Mouse (Mus musculus) spleen, adult 12 weeks (tissue): ENCODE measurements around the gene Sh3pxd2b.

Experiments
- DNase-seq: peaks from one replicate; pipeline ENCODE4 v3.0.0; 2022; ENCODE audit warnings: low spot score

Gene Sh3pxd2b

GRCm38 (mm10) chr11:32373266-32374026, 25.8 kb downstream of the Sh3pxd2b start:
- DNase-seq: no peak

GRCm38 (mm10) chr11:32374027-32374589, 26.5 kb downstream of the Sh3pxd2b start:
- no peak for DNase-seq

GRCm38 (mm10) chr11:32375104-32375535, 27.5 kb downstream of the Sh3pxd2b start:
- no peak for DNase-seq

DNA sequence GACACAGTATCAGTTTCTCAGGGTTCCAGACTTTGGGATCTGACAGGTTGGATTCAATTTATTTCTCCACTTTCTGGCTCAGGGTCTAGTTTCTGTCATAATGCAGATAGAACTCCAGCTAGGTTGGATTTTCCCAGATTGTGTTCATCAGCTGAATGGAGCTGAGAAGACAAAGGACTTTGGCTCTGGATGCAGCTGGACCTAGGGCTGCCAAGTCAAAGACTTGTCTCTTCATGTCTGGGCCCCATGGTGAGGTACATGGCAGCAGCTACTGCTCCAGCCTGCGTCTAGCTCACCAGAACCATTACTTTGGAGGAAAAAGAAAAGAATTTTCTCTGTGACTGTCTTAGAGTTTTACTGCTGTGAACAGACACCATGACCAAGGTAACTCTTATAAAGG, 28.5 kb downstream of the Sh3pxd2b start:
- no peak for DNase-seq

GRCm38 (mm10) chr11:32379910-32380309, 32.3 kb downstream of the Sh3pxd2b start:
- no peak for DNase-seq

- no peak for DNase-seq
Measured at GRCm38 (mm10) chr11:32383341-32384134, 35.9 kb downstream of the Sh3pxd2b start.

- DNase-seq: no peak
Measured at GRCm38 (mm10) chr11:32384135-32384801, 36.6 kb downstream of the Sh3pxd2b start.

DNA sequence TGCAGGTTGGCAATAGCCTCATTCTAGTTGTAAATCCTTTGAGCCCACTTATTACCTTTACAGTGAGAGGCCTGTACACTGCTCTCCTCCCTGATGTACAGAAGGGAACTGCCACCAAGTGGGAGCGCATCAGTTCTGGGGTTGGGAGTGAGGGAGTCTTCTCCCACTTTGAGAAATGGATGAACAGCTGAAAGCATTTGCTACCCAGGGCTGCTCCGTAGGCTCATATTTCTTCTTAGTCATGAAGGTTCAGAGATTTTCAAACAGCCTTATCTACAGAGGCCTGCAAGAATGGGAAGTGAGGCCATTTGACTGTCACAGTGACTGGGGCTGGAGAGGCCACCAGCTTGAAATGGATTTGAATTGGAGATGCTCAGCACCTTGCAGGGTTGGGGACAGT, 38.4 kb downstream of the Sh3pxd2b start:
- DNase-seq: no peak

DNA sequence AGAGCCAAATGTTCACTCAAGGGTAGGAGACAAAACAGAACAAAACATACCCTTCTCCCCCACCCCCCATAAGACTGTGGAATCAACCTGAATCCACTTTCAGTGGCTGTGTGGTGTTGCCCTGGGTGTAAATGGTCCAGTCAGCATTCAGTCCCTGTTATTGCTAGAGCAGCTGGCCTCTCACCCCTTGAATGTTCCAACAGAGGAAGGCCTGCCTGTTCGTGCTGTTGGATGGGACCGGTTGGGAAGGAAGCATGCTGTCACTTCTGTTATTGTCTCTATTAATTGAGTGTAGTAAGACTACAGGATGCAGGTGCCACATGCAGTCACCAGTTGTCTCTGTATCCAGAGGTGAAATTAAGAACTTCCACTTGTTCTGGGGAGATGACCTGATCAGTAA, 40.4 kb downstream of the Sh3pxd2b start:
- no peak for DNase-seq

DNA sequence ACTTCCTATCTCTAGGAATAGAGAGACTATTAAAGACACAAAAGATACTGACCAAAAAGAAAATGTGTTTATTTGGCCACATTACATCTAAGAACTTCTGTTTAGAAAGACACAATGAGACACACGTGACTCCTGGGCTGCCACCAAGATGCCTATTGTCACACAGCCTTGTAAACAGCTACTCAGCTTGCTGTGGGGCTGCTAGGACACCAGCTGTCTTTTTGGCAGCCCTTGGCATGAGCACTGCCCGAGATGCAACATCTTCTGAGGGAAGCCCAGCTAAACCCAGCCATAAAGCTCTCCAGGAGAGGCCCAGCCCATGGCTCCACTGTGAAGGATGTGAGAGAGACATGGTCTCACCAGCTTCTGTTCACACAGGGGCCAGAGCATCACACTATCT, 45.5 kb downstream of the Sh3pxd2b start:
- DNase-seq: no peak

GRCm38 (mm10) chr11:32395791-32396190, 48.2 kb downstream of the Sh3pxd2b start:
- DNase-seq: no peak

- no peak for DNase-seq
Measured at GRCm38 (mm10) chr11:32398446-32398845, 50.8 kb downstream of the Sh3pxd2b start.

GRCm38 (mm10) chr11:32399261-32399660, 51.6 kb downstream of the Sh3pxd2b start:
- DNase-seq: no peak

- DNase-seq: no peak
Measured at GRCm38 (mm10) chr11:32402712-32403111, 55.1 kb downstream of the Sh3pxd2b start.

DNA sequence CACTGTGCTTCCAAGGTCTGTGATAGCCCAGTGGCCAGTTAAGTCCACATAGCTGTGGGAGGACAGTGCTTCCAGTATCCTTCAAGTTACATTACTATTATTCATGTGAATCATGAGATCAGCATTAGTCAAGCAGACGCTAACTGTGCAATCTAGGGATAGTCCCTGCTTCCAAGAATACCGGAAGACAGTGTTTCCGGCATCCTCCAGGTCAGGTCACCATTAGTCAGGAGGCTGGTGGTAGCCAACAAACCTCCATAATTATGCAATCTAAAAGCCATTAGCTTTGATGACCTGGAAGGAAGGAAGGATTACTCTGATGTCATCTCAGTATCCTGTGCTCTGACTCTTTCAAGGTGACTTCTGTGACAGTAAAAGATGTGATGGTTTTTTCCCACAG, 57.1 kb downstream of the Sh3pxd2b start:
- DNase-seq: no peak

DNA sequence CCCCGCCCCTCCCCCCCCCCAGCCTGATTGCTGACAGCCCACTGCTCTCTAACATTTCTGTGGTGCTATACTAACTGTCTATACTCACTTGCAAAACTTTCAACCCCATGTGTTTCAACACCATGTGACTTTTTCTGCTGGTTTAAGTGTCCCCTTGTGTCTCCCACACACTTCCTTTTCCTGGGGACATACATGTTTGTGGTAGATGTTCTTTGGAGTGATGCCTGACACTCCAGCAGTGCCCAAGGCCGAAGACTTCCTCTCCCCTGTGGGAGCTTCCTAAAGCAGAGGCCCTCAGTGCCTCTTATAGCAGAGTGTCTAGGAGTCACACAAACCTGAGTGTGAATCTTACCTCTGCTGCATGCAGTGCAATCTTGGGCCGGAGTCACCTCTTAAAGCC, 60.2 kb downstream of the Sh3pxd2b start:
- no peak for DNase-seq

DNA sequence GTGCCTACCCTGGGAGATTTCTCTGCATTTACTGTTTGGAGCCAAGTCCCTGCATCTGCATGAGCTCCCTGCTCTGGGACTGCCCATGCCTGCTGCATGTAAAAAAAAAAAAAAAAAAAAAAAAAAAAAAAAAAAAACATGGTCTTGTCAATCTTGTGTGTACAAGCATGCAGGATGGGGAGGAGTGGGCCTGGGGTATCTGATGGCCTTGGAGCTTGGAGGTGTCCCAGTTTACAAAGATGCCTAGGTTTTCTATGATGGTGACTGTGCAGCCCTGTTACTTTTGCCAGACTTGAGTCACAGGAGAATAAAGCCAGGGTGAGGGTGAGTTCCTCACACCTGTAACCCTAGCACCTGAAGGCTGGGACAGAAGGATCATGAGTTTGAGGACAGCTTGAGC, 61.4 kb downstream of the Sh3pxd2b start:
- DNase-seq: no peak

- DNase-seq: no peak
Measured at GRCm38 (mm10) chr11:32409823-32410562, 62.4 kb downstream of the Sh3pxd2b start.

- DNase-seq: no peak
Measured at GRCm38 (mm10) chr11:32420001-32420400, 72.4 kb downstream of the Sh3pxd2b start.

- no peak for DNase-seq
Measured at GRCm38 (mm10) chr11:32423311-32423710, 75.7 kb downstream of the Sh3pxd2b start.

GRCm38 (mm10) chr11:32424600-32424999, 77.0 kb downstream of the Sh3pxd2b start:
- DNase-seq: no peak
